Mouse (Mus musculus): ENCODE measurements at regions not wholly inside any gene's neighbourhood (a gene's known extent, or its start where the extent isn't known, plus 50 kb on each side); places are given as distances from the start of the nearest gene placed in this dataset.

- no peak for DNase-seq
Measured at GRCm38 (mm10) chr14:76188105-76188645, 77.5 kb downstream of the Nufip1 start.

GRCm38 (mm10) chr14:76195324-76195723 lies 84.6 kb downstream of the Nufip1 start:
- peak in 1 of 2 experiments; percentile 21 for DNase-seq

DNA sequence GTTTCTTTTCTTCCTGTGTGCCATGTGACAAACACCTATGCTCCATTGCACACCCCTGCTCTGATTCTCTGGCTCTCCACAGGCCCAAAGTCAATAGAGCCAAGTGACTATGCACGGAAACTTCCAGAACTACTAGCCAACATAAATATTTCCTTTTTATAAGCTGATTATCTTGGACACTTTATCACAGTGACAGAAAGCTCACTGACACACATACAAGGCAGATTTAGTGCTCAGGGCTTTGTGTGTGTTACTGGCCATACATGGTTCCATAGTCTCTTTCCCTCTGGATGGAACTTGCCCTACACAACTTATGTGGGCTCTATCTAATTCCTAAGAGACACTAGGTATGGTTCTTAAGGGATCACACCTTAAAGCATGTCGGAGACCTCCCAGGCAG lies 86.7 kb downstream of the Nufip1 start:
- no peak for DNase-seq

DNA sequence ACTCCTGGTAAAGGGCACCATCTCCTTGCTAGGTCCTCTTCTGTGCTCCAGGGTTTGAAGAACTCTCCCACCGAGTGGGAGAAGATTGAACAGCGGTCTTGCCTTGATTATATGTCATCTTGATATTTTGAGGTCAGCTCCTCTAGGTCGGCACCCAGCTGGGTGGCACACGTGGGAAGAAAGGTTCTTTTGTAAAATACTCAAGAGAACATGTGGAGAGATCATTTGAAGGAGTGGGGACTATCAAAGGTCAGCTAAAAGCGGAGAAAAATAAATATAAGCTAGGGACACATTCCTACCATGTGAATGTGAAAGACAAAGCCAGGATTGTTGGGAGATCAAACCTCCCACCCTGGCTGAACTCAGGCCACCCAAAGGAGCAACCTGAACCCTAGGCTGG lies 87.7 kb downstream of the Nufip1 start:
- DNase-seq: no peak

DNA sequence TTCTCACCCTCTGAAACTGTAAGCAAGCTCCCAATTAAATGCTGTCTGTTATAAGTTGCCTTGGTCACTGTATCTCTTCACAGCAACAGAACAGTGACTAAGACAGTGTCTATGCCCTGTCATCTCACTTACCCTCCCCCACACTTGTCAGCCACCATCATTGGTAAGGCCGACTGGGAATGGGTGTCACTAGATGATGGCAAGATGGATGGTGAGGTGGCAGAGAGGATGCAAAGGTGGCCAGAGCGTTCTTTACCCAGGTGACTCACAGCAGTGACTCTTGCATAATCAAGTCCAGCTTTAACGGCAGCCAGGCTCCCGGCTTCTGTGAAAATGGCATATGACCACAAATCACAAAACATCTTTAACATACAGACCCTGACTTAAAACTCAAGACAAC lies 91.9 kb downstream of the Nufip1 start:
- no peak for DNase-seq

DNA sequence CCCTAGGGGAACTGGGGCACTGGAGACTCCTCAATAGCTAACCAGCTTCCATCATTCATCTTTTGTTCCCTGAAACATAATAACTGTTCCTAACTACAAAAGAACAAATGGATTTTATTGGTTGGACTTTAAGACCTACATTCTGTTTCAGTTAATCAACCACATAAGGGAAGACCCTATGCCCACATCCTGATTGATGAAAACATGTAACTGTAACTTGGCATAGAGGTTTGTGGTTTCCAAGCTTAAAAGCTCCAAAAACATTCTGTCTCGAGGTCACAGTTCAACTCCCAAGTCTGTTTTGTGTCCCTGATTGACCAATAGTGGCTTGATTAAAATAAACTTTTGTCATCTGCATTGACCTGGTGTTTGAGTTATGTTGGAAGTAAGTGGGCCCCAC lies 92.4 kb downstream of the Nufip1 start:
- no peak for DNase-seq

DNA sequence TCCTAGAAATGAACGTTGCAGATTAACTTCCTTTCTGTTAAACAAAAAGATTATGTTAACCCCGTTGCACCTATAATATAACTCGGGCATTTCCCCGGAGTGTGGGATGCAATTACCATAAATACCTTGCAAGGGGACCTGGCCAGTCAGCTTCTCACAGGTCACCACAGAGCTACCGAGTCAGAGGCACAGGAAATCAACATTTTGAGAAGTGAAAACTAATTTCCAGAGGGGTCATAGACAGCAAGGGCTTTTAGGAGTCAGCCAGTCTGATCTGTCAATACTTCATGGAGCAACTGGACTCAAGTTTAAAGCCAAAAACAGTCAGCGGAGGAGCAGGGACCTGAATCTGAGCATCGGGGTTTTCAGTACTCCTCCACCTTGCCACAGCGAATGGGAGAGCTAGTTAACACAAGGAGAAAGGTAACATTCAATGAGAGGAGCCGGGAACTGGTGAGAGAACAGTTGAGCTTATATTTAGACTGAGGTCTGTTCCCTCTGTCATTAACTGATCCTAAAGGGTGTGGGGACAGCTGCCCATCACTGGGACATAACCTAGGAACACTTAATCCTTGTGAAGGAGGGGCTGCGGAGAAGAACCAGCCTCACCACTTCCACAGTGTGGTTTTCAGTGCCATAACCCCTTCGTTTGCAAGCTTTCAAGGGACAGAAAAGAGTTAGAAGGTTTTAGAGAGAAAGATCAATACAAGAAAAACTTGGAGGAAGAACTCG lies 105.9 kb downstream of the Nufip1 start:
- no peak for DNase-seq

DNA sequence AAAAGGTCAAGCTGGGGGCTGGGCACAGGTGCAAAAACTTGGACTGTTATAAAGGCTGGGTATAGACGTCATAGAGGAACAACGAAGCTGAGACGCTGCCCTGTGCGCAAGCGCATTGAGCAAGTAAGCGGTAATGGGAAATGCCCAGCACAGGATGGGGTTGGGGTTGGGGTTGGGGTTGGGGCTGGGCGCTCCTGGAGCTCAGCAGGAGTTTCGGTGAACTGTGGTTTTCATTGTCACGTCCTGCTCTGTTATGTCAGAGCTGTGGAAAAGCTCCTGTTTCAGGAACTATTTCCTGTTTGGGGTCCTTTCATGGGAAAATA lies 106.4 kb downstream of the Nufip1 start:
- peak; percentile 36 to 37 for DNase-seq

DNA sequence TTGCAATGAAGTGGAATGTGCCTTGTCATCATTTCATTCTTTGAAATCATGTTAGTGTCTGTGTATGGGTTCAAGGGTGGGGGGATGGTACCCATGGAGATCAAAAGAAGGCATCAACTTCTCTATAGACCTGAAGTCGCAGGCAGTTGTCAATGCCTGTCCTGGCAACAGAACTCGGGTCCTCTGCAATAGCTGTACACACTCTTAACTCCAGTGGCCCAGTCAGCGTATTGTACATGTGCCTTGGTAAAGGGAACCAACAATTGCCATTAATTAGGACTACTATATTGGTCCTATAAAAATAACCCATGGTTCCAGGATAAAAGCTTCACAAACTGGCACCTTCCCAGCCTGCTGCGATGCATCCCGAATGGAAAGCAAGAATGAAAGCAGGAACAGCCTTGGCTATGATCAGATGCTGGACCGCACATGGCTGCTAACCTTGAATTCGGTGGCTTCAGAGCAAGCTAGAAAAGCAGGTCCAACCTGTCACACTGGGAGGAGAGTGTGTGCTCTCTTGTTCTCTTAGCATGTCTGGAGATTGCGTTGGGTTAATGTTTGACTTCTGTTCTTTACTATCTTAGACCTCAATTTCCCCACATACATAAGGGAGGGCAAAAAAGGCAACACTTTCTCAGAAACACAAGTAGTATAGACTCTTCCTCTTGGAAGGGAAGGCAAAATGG lies 107.0 kb downstream of the Nufip1 start:
- DNase-seq: peak in 1 of 2 experiments; percentile 16

DNA sequence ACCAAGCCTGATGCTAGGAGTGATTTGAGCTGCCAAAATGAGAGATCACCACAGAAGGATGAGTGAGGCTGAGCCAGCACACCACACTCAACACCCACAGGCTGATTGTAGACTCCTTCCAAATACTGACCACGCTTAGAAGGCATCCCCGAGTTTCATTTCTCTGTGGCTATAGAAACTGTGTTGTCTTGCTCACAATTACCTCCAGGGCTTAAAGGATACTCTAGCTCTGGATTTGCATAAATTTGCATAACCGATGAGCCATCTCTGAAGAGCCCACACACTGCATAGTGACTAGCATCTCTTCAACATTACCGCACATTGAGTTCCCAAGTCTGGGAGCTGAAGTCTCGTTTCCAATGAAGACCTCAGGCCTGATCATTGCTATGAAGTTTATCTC lies 110.3 kb downstream of the Nufip1 start:
- no peak for DNase-seq

DNA sequence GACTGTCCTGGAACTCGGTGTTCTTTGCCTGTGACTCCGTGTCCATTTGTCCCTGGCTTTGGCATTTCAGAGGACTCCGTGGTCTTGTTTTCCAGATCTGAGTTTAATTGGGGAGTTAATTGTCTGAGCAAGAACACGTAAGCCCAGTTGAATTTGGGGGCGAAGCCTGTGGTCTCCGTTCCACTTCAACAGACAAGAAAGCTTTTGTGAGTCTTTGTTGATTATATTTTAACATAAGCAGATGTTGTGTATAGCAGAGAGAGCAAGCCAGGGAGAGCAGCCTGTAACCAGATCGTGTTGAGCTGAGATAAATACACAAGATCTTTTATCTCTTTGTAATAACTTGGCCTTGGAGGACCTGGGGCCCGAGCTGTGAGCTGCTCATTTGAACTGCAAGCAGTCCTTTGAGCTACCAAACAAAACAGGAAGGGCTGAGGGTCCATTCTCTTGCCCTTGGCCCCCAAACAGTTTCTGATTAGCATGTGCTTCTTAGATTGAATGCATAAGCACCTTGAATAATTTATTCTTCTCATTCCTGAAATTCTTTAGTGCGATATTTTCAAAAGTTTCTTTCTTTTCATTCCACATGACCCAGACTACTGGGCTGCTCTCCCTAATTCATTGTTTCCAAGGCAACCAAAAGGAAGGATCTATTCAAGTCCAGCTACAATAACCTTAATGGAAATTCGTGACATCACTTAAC lies 111.1 kb downstream of the Nufip1 start:
- no peak for DNase-seq

DNA sequence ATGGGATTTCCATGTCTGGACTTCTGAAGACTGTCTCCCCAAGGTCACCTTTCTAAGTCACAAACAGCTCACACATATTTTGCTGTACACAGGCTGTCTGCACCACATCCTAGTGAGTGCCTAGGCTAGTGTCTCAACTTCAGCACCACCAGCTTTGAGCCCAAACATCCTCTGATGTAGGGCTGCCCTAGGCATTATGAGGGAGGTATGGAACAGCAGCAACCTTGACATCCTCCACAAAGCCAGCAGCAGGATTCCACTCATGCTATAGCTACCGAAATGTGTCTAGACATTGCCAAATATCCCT lies 111.6 kb downstream of the Nufip1 start:
- no peak for DNase-seq

DNA sequence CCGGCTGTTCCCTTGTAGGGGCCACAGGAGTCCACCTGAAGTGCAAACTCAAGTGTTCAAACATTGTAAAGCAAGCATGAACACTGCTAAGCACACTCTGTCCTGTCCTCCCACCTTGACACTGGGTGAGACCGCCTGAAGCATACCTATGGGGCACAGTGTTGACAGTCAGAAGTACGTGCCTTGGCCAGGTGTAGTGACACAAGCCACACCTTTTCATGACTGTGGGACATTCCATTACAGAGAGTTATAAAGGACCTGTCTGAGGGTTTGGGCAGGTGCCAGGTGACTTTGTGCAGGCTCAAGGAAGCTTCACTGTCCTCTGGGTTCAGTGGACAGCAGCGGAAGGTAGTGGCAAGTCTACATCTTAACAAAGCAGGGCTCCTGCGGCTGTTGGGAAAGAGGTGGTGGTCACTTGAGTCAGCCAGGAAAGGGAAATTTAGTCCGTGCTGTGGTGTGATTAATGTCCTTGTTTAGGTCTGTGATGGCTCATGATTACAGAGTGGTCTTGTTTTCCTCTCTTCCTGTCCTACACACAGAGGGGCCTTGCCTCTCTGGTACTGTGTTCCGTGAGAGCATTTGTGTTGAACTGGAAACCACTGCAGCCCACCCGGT lies 112.5 kb downstream of the Nufip1 start:
- DNase-seq: peak; percentile 7 to 61

GRCm38 (mm10) chr14:76223903-76224302 lies 113.2 kb downstream of the Nufip1 start:
- DNase-seq: no peak

GRCm38 (mm10) chr14:76225532-76225931 lies 114.8 kb downstream of the Nufip1 start:
- no peak for DNase-seq

DNA sequence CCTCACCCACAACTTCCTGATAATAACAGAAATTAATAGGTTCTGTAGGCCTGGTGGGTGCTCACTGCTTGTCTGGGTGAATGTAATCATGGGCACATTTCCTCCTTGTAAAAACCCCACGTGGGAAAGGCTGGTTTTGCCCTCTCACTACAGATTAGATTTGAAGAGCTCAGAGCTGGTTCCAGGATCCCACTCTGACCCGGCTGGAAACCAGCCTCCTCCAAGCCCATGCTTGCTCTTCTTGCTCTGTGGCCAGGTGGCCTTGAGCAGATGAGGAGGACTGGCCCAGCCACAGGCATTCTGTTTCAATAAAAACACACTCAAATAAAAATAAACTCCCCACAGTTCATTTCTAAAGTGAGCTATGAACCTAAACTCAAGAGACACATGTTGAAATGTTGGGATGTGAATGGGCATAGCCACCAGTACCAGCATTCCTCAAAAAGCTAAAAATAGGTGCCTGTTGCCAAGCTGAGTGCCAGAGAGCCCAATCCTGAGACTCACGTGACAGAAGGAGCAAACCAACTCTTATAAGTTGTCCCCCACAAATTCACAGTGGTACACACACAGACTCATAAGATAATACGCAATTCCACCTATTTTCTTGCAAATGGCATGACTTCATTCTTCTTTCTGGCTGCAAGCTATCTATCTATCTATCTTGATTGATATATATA lies 116.1 kb downstream of the Nufip1 start:
- no peak for DNase-seq

- no peak for DNase-seq
Measured at GRCm38 (mm10) chr14:76228968-76229555, 118.4 kb downstream of the Nufip1 start.

- no peak for DNase-seq
Measured at GRCm38 (mm10) chr14:76239856-76240493, 129.3 kb downstream of the Nufip1 start.

- DNase-seq: no peak
Measured at GRCm38 (mm10) chr14:76243581-76244337, 133.1 kb downstream of the Nufip1 start.

GRCm38 (mm10) chr14:76244338-76245062 lies 133.8 kb downstream of the Nufip1 start:
- DNase-seq: no peak

- no peak for DNase-seq
Measured at GRCm38 (mm10) chr14:76245063-76245396, 134.3 kb downstream of the Nufip1 start.

Measured in lung, adult 18-20 months (tissue).